25 mouse cellular contexts compared by ENCODE assay signal in the genomic region with DNA sequence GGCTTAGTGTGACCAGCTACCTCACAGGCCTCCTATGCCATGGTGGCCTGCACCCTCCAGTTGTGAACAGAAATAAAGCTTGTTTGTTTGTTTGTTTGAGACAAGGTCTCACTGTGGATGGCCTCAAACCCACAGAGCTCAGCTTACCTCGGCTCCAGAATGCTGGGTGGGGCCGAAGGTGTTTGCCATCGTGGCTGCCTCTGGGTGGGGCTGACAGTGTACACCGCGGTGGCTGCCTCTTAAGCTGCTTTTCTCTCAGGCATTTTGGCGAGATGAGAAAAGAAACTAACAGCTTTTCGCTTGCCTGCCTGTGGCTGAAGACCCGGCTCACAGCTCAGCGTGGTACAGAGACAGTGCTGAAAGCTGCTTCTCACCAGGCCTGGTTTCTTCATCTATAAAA. TPM values are rescaled to one million over a fixed set of nuclear protein-coding genes. Genes with fewer than 3 reads are reported as not detected.
DNase-seq lines count a peak whose midpoint lies in the region; ATAC-seq lines count a peak whose summit lies in the region.
"Had no signal": no experiment of that assay in that cellular context is flagged by ENCODE, and none has a peak within 500 bp of the region (broad histone marks: within the 10 kb centered on the region; RNA-seq: fewer than 3 reads in every experiment).

No protein-coding gene starts in this region.

- no peaks in the 10 kb centered on the region for H3K27me3 ChIP-seq in kidney, embryonic 14.5 days (ENCODE audit: control insufficient read depth, insufficient read depth, low read length)
- no peaks in the 10 kb centered on the region; the same call in 1 of the 2 replicates for H3K27me3 ChIP-seq in midbrain, embryonic 13.5 days
- no peaks in the 10 kb centered on the region for H3K27me3 ChIP-seq in midbrain, embryonic 15.5 days (replicated peaks)
- H3K27me3 ChIP-seq in intestine, embryonic 15.5 days (replicated peaks), result no peaks in the 10 kb centered on the region
- H3K27me3 ChIP-seq in stomach, embryonic 16.5 days (ENCODE audit: control insufficient read depth, insufficient read depth, low read length), result no peaks in the 10 kb centered on the region
- H3K27me3 ChIP-seq: forebrain, embryonic 13.5 days; heart, embryonic 15.5 days had no signal

- no peak overlapping the region for H3K4me2 ChIP-seq in kidney, embryonic 14.5 days (replicated peaks; ENCODE audit: low read depth, low read length)
- H3K4me2 ChIP-seq in midbrain, embryonic 13.5 days (replicated peaks), result no peak overlapping the region
- H3K4me2 ChIP-seq in midbrain, embryonic 15.5 days, result no peak overlapping the region
- 0 out of 2 replicates have a peak overlapping the region, but pooled peaks have one; percentile 9 for H3K4me2 ChIP-seq in intestine, embryonic 15.5 days (replicated peaks)
- H3K4me2 ChIP-seq in stomach, embryonic 16.5 days (ENCODE audit: low read depth, low read length), result no peak overlapping the region
- H3K4me2 ChIP-seq: forebrain, embryonic 13.5 days; heart, embryonic 11.5 days; heart, embryonic 15.5 days; hindbrain, embryonic 14.5 days had no signal

- 64% methylated on average over 9 of the region's 9 CpGs for WGBS in kidney, embryonic 14.5 days
- WGBS in midbrain, embryonic 13.5 days, result 70% methylated on average over 9 of the region's 9 CpGs
- 67% methylated on average over 9 of the region's 9 CpGs for WGBS in midbrain, embryonic 15.5 days
- WGBS in intestine, embryonic 15.5 days, result 46% methylated on average over 9 of the region's 9 CpGs
- WGBS in stomach, embryonic 16.5 days, result 46% methylated on average over 9 of the region's 9 CpGs

- no peak for ATAC-seq in kidney, embryonic 14.5 days (ENCODE audit: low FRiP score, low TSS enrichment)
- no peak for ATAC-seq in midbrain, embryonic 13.5 days
- ATAC-seq in midbrain, embryonic 15.5 days (replicated peaks), result no peak
- no peak for ATAC-seq in intestine, embryonic 15.5 days
- no peak for ATAC-seq in stomach, embryonic 16.5 days (ENCODE audit: insufficient read depth, low FRiP score)
- ATAC-seq: CD4-positive, CD25-positive, alpha-beta regulatory T cell, adult 4 months; forebrain, embryonic 13.5 days; forebrain, postnatal 0 days had no signal

- no peak overlapping the region for H3K9ac ChIP-seq in kidney, embryonic 14.5 days (ENCODE audit: low read depth, low read length)
- H3K9ac ChIP-seq in midbrain, embryonic 13.5 days (replicated peaks), result 0 out of 2 replicates have a peak overlapping the region, but pooled peaks have one; percentile 19
- H3K9ac ChIP-seq in midbrain, embryonic 15.5 days, result no peak overlapping the region
- H3K9ac ChIP-seq in intestine, embryonic 15.5 days, result no peak overlapping the region
- no peak overlapping the region for H3K9ac ChIP-seq in stomach, embryonic 16.5 days (ENCODE audit: low read length)
- H3K9ac ChIP-seq: forebrain, embryonic 13.5 days; forebrain, postnatal 0 days; heart, embryonic 15.5 days; hindbrain, embryonic 14.5 days had no signal

- peaks cover 3% of the 10 kb centered on the region; the same call in 1 of the 2 replicates for H3K36me3 ChIP-seq in kidney, embryonic 14.5 days (ENCODE audit: control insufficient read depth, insufficient read depth, low read length)
- peaks cover 14% of the 10 kb centered on the region for H3K36me3 ChIP-seq in midbrain, embryonic 13.5 days
- H3K36me3 ChIP-seq in midbrain, embryonic 15.5 days (replicated peaks), result no peaks in the 10 kb centered on the region
- no peaks in the 10 kb centered on the region for H3K36me3 ChIP-seq in intestine, embryonic 15.5 days
- H3K36me3 ChIP-seq in stomach, embryonic 16.5 days (ENCODE audit: control insufficient read depth, insufficient read depth, low read length), result no peaks in the 10 kb centered on the region
- H3K36me3 ChIP-seq: heart, embryonic 15.5 days had no signal

- peak overlapping the region; percentile 19; the same call in 1 of the 2 replicates for H3K27ac ChIP-seq in kidney, embryonic 14.5 days (ENCODE audit: low read depth, low read length)
- no peak overlapping the region for H3K27ac ChIP-seq in midbrain, embryonic 13.5 days
- no peak overlapping the region for H3K27ac ChIP-seq in midbrain, embryonic 15.5 days
- peak overlapping the region; percentile 87; the same call in 1 of the 2 replicates for H3K27ac ChIP-seq in intestine, embryonic 15.5 days
- H3K27ac ChIP-seq in stomach, embryonic 16.5 days (ENCODE audit: low read length), result peak overlapping the region; percentile 78
- H3K27ac ChIP-seq: forebrain, embryonic 13.5 days; gastrocnemius, adult 2 months; heart, embryonic 15.5 days; hindbrain, embryonic 14.5 days had no signal

- H3K9me3 ChIP-seq in kidney, embryonic 14.5 days (ENCODE audit: control insufficient read depth, low read length), result no peaks in the 10 kb centered on the region
- H3K9me3 ChIP-seq in midbrain, embryonic 13.5 days, result no peaks in the 10 kb centered on the region
- H3K9me3 ChIP-seq in midbrain, embryonic 15.5 days, result no peaks in the 10 kb centered on the region
- no peaks in the 10 kb centered on the region for H3K9me3 ChIP-seq in intestine, embryonic 15.5 days
- H3K9me3 ChIP-seq in stomach, embryonic 16.5 days (replicated peaks; ENCODE audit: control insufficient read depth, low read length), result no peaks in the 10 kb centered on the region
- H3K9me3 ChIP-seq: forebrain, embryonic 13.5 days; G1E; heart, embryonic 15.5 days had no signal

- H3K4me3 ChIP-seq in kidney, embryonic 14.5 days (ENCODE audit: low read length), result no peak overlapping the region
- H3K4me3 ChIP-seq in midbrain, embryonic 13.5 days (replicated peaks), result no peak overlapping the region
- no peak overlapping the region for H3K4me3 ChIP-seq in midbrain, embryonic 15.5 days
- H3K4me3 ChIP-seq in intestine, embryonic 15.5 days (replicated peaks), result no peak overlapping the region
- no peak overlapping the region for H3K4me3 ChIP-seq in stomach, embryonic 16.5 days (replicated peaks; ENCODE audit: low read length)
- H3K4me3 ChIP-seq: forebrain, embryonic 13.5 days; gastrocnemius, adult 2 months; heart, embryonic 15.5 days had no signal

- H3K4me1 ChIP-seq in kidney, embryonic 14.5 days (ENCODE audit: control insufficient read depth, insufficient read depth, low read length), result no peaks in the 10 kb centered on the region
- H3K4me1 ChIP-seq in midbrain, embryonic 13.5 days (replicated peaks), result no peaks in the 10 kb centered on the region
- no peaks in the 10 kb centered on the region for H3K4me1 ChIP-seq in midbrain, embryonic 15.5 days
- 0 out of 2 replicates have a peak, but pooled peaks cover 9% of the 10 kb centered on the region for H3K4me1 ChIP-seq in intestine, embryonic 15.5 days (replicated peaks)
- peaks cover 5% of the 10 kb centered on the region; the same call in 1 of the 2 replicates for H3K4me1 ChIP-seq in stomach, embryonic 16.5 days (ENCODE audit: control insufficient read depth, insufficient read depth, low read length)
- H3K4me1 ChIP-seq: forebrain, embryonic 13.5 days had no signal

- no peak for DNase-seq in kidney, adult 9 months
- no peak for DNase-seq in cerebellum, adult 9-10 months
- no peak for DNase-seq in B cell, adult 2 months
- DNase-seq: adrenal gland, adult 8-10 months; adrenal gland, postnatal 36 days; cerebellum, adult 8-10 months; cerebellum, postnatal 25 days; forebrain, postnatal 0 days; gastrocnemius, adult 2 months; gastrocnemius, postnatal 36 days; heart, adult 18-20 months; heart, postnatal 14 days had no signal

RNA-seq across cellular contexts. Expression of a gene that starts 9.8 kb away (rescaled TPM):
- 0.41 and 1.0 TPM in 2 replicates for polyA plus RNA-seq in kidney, embryonic 14.5 days (2014; fragmentation: Nextera tagmentation; extraction: Ambion mirVana)
- polyA plus RNA-seq in midbrain, embryonic 13.5 days (2015; fragmentation: Nextera tagmentation; extraction: Ambion mirVana), result 0.67 and 0.69 TPM in 2 replicates
- 0.89 TPM in 1 of 2 replicates, not detected in the other for polyA plus RNA-seq in midbrain, embryonic 15.5 days (2015; fragmentation: Nextera tagmentation; extraction: Ambion mirVana)
- 0.33 and 0.95 TPM in 2 replicates for polyA plus RNA-seq in intestine, embryonic 15.5 days (2015; fragmentation: Nextera tagmentation; extraction: Ambion mirVana)
- polyA plus RNA-seq in stomach, embryonic 16.5 days (2015; fragmentation: Nextera tagmentation; extraction: Ambion mirVana), result not detected in 2 replicates
- polyA plus RNA-seq: CD4-positive, CD25-positive, alpha-beta regulatory T cell, adult 4 months; cortical plate, adult 2 months; embryonic facial prominence, embryonic 14.5 days; forebrain, postnatal 0 days; G1E; heart, embryonic 15.5 days; hindbrain, embryonic 14.5 days had no signal

RNA-seq across cellular contexts. Expression of a gene that starts 17.4 kb away (rescaled TPM):
- 0.84 and 1.5 TPM in 2 replicates for polyA plus RNA-seq in kidney, embryonic 14.5 days (2014; fragmentation: Nextera tagmentation; extraction: Ambion mirVana)
- polyA plus RNA-seq in midbrain, embryonic 13.5 days (2015; fragmentation: Nextera tagmentation; extraction: Ambion mirVana), result 0.24 TPM in 1 of 2 replicates, not detected in the other
- 0.15 and 0.21 TPM in 2 replicates for polyA plus RNA-seq in midbrain, embryonic 15.5 days (2015; fragmentation: Nextera tagmentation; extraction: Ambion mirVana)
- polyA plus RNA-seq in intestine, embryonic 15.5 days (2015; fragmentation: Nextera tagmentation; extraction: Ambion mirVana), result 0.43 and 1.3 TPM in 2 replicates
- polyA plus RNA-seq in stomach, embryonic 16.5 days (2015; fragmentation: Nextera tagmentation; extraction: Ambion mirVana), result 0.74 and 0.91 TPM in 2 replicates
- polyA plus RNA-seq: embryonic facial prominence, embryonic 14.5 days; forebrain, embryonic 13.5 days; G1E; heart, embryonic 11.5 days; heart, embryonic 15.5 days had no signal

RNA-seq across cellular contexts. Expression of a gene that starts 18.4 kb away (rescaled TPM):
- 44.8 and 47.0 TPM in 2 replicates for polyA plus RNA-seq in kidney, embryonic 14.5 days (2014; fragmentation: Nextera tagmentation; extraction: Ambion mirVana)
- 30.0 and 33.5 TPM in 2 replicates for polyA plus RNA-seq in midbrain, embryonic 13.5 days (2015; fragmentation: Nextera tagmentation; extraction: Ambion mirVana)
- polyA plus RNA-seq in midbrain, embryonic 15.5 days (2015; fragmentation: Nextera tagmentation; extraction: Ambion mirVana), result 40.2 and 40.9 TPM in 2 replicates
- 45.7 and 56.6 TPM in 2 replicates for polyA plus RNA-seq in intestine, embryonic 15.5 days (2015; fragmentation: Nextera tagmentation; extraction: Ambion mirVana)
- 34.5 and 34.6 TPM in 2 replicates for polyA plus RNA-seq in stomach, embryonic 16.5 days (2015; fragmentation: Nextera tagmentation; extraction: Ambion mirVana)

RNA-seq across cellular contexts. Expression of a gene that starts 19.4 kb away (rescaled TPM):
- polyA plus RNA-seq in kidney, embryonic 14.5 days (2014; fragmentation: Nextera tagmentation; extraction: Ambion mirVana), result 36.5 and 41.3 TPM in 2 replicates
- 44.7 and 45.5 TPM in 2 replicates for polyA plus RNA-seq in midbrain, embryonic 13.5 days (2015; fragmentation: Nextera tagmentation; extraction: Ambion mirVana)
- polyA plus RNA-seq in midbrain, embryonic 15.5 days (2015; fragmentation: Nextera tagmentation; extraction: Ambion mirVana), result 39.4 and 39.8 TPM in 2 replicates
- 30.5 and 40.5 TPM in 2 replicates for polyA plus RNA-seq in intestine, embryonic 15.5 days (2015; fragmentation: Nextera tagmentation; extraction: Ambion mirVana)
- 25.2 and 30.9 TPM in 2 replicates for polyA plus RNA-seq in stomach, embryonic 16.5 days (2015; fragmentation: Nextera tagmentation; extraction: Ambion mirVana)

RNA-seq across cellular contexts. Expression of a gene that starts 33.5 kb away (rescaled TPM):
- 9.1 and 11.4 TPM in 2 replicates for polyA plus RNA-seq in kidney, embryonic 14.5 days (2014; fragmentation: Nextera tagmentation; extraction: Ambion mirVana)
- polyA plus RNA-seq in midbrain, embryonic 13.5 days (2015; fragmentation: Nextera tagmentation; extraction: Ambion mirVana), result 29.5 and 32.5 TPM in 2 replicates
- polyA plus RNA-seq in midbrain, embryonic 15.5 days (2015; fragmentation: Nextera tagmentation; extraction: Ambion mirVana), result 45.9 and 50.9 TPM in 2 replicates
- polyA plus RNA-seq in intestine, embryonic 15.5 days (2015; fragmentation: Nextera tagmentation; extraction: Ambion mirVana), result 31.8 and 35.2 TPM in 2 replicates
- polyA plus RNA-seq in stomach, embryonic 16.5 days (2015; fragmentation: Nextera tagmentation; extraction: Ambion mirVana), result 22.0 and 23.6 TPM in 2 replicates

Comparison
In these comparisons a context has a peak if more than half of its experiments do, and no peak if none do; other contexts are left out.
1. H3K27ac ChIP-seq: peak in kidney, embryonic 14.5 days (single experiment), intestine, embryonic 15.5 days (single experiment) and stomach, embryonic 16.5 days (single experiment); none in midbrain, embryonic 13.5 days (single experiment) and midbrain, embryonic 15.5 days (single experiment).